Mouse (Mus musculus): ENCODE results near the gene Gm17349.
"Not testable (repeated sequence)": the region's sequence is repeated elsewhere in the genome, so short reads cannot be mapped to it uniquely, and the experiment has no call there.

Gene Gm17349

DNA sequence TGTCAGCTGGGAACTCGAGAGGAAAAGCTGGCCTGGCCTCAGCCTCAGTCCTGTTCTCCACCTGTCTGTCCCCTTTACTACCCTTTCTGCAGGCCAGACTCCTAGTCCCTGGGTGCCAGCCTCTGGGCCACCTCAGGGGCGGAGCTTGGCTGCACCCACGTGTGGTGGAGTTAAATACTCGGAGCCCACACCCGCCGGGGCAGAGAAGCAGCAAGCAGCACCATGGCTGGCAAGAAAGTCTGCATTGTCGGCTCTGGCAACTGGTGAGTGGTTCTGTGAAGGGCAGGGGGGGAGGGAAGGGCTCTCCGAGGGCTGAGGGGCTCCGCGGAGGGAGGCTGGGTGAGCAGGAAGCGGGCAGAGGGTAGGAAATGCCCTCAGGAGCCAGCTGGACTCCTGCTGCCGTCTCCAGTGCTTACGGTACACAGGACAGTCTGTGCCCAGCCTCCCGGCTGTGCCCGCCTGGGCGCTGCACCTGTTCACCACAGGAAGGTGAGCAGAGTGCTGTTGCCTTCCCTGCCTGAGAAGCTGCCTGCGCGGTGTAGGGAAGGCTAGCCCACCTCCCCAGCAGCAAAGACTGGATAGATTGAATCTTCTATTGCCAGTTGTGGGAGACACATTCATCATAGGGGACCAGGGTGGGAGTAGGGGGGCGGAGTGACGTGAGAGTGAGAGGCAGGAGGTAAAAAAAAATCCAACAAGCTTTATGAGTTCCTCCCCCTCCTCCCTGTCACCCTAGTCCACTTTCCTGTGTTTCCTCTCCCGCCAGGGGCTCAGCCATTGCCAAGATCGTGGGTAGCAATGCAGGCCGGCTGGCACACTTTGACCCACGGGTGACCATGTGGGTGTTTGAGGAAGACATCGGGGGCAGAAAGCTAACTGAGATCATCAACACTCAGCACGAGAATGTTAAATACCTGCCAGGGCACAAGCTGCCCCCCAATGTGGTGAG is 12.4 kb upstream of the Gm17349 start, which contains the start of gene Gpd1:
TSS of gene Gpd1 (plus strand) at position 130 of the 949 bp plus-strand sequence.
- DNase-seq = peak; percentile 83

DNA sequence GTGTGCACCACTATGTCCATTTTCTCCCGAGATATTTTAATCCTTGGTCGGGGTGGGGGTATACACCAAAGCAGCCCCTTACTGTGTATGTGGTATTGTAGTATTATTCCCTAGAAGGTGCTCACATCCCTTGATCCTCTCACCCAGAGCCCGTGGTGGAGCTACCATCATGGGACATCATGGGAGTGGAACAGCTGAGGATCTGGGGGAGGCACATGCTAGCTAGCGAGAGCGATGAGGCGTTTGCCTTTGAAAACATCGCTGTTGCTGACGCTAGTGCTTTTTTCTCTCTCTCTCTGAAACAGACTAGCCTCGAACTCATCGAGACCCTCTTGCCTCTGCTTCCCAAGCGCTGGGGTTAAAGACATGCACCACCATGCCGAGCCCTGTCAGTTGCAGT is 11.5 kb upstream of the Gm17349 start:
- no peak for DNase-seq

DNA sequence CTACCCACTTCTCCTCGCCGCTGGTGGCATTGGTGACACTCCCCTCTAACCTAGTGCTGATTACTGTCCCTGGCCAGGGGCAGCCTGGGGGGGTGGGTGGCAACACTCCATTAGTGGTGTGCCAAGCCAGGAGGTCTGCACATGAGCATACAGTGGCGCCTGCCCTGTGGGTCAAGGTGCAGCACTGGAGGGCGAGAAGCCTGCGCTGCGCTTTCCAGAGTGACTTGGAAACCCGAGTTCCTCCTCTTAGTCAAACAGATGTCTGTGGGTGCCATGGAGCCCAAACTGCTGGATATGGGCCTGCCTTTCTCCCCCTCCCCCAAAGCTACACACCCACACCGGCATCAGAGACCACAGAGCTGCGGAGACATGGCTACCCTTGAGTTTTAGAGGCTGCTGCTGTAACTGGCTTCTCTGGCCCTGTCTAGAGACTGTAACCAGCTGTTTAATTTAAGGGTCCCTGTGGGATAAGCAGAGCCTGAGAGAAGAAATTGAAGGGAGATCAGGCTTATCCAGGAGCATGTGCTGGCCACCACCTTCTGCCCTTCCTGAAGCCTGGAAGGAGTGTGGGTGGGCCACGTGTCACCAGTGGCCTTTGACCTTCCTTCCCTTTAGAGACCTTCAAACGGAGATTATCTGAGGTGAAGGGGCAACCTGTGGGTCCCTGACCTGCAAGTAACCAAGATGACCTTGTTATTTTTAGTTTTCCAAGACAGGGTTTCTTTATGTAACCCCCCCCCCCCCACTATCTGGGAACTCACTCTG is 10.9 kb upstream of the Gm17349 start:
- no peak for DNase-seq

DNA sequence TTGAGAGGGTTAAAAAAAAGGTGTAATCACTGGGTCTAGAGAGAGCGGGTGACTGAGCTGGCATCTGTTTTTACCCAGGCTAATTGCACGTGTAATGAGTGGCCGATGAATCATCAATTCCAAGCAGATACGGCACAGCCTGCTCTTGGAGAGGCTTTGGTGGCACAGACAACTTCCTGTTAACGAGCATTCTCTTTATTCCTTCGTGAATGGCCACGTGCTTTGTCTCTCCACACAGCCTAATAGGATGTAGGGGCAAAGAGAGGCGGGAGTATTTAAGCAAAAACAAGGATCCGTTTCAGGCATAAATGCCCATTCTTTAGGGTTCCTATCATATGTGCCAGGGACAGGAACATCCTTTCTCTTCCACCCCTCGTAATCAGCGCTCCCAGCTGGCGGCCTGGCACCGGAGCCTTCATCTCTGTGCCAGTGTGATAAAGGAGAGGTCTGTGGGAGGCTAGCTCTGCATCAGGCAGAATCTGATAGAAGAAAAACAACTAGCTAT is 10.1 kb upstream of the Gm17349 start:
- peak; percentile 85 for DNase-seq

DNA sequence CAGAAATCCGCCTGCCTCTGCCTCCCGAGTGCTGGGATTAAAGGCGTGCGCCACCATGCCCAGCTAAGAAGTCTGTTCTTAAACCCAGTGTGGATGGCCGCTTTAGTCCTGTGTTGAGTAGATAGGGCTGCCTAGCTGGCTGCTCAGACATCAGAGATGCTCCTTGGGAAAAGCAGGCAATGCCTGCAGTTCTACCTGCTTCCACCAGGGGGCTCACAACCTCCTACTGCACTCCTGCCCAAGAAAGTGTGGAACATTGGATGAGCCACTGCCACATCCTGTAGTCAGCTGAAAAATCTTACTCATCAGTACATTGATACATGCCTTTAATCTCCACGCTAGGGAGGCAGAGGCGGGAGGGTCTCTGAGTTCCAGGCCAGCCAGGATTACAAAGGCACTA is 9.6 kb upstream of the Gm17349 start:
- peak; percentile 92 for DNase-seq

DNA sequence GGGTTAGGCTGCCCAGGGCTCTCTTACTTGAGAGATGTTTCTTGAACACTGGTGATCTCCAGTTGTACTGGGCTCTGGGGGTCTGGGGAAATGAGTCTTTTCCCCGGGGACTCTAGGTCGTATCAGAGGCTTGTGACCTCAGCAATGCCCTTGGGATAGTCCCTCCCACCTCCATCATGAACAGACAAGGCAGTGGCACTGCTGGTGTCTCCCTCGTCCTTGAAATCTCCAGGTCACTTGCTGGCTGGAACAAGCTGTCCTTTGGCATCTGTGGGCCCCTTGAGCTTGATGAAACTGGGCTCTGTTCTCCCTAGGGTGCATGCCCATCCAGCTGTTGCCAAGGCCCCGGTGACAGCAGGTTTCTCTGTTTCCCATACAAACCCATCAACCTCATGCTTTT is 8.9 kb upstream of the Gm17349 start:
- DNase-seq = no peak

DNA sequence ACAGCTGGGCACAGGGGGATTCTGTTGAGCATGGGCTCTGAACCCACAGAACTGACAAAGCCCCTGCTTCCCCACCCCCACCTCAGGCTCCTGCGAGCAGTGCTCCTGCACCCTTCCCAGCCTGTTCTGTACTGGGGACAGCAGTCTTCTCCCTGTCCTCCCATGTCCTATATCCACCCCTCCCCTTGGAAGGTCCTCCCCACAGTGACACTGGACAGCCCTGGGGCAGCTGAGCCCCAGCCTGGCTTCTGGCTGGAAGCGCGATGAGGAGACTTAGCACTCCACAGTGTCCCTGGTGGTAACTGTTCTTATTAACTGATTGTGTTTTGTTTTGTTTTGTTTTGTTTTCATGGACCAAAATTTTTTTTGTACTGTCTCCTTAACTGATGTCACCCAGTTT is 8.3 kb upstream of the Gm17349 start:
- DNase-seq = no peak

DNA sequence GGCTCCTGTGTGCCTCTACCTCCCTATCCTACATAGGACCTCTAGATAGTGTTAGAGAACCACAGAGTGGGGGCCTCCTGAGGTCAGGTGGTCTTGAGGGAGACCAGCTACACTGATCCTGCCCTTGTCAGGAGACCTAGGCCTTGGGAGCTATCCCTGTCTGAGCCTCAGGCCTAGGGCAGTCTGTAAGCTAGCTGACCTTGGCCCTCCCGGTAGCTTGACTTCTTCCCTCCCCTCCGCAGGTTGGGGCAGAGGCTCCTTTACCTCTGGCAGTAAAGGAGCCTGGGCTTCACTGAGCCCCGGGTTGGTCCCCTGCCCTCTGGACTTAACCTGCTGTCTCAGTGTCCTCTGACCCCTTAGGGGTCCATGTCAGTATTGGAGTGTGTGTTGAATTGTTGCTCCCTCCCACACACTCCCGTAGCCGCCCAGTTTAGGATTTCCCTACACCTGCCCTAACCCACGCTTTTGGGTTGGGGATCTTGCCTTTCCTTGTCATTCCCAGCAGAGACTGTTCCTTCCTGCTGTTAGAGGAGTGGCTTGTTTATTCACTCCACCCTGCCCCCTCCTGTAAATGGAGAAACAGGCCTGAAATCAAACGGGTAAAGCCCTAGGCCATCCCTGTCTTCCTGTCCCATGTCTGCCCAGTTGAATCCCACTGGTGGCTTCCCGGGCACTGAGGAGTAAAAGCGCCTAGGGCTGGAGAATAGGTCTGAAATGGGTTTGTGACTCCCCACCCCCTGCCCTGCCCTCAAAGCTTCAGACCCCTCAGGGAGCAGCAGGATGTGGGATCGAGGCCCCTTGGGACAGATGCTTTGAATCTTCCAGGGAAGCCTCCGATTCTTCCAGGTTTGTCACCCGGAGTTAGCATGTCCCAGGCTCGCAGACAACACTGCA is 7.6 kb upstream of the Gm17349 start:
- no peak for DNase-seq

DNA sequence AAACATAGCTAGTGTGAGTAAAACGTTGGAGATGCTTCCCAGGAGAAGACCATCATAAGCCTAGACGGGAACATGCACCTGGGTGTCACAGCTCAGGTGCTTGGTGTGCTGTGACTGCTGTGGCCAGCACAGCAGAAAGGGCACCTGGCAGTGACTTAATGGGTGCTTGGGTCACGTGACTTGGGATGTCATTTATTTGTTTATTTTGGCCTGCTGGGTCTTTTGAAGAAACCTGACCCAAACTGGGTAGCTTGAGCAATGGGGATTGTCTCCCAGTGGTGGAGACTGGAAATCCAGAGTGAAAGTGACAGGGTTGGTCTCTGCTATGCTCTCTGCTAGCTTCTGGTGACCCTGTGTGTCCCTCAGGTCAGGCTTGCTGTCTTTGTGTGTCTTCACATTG is 6.2 kb upstream of the Gm17349 start:
- no peak for DNase-seq

DNA sequence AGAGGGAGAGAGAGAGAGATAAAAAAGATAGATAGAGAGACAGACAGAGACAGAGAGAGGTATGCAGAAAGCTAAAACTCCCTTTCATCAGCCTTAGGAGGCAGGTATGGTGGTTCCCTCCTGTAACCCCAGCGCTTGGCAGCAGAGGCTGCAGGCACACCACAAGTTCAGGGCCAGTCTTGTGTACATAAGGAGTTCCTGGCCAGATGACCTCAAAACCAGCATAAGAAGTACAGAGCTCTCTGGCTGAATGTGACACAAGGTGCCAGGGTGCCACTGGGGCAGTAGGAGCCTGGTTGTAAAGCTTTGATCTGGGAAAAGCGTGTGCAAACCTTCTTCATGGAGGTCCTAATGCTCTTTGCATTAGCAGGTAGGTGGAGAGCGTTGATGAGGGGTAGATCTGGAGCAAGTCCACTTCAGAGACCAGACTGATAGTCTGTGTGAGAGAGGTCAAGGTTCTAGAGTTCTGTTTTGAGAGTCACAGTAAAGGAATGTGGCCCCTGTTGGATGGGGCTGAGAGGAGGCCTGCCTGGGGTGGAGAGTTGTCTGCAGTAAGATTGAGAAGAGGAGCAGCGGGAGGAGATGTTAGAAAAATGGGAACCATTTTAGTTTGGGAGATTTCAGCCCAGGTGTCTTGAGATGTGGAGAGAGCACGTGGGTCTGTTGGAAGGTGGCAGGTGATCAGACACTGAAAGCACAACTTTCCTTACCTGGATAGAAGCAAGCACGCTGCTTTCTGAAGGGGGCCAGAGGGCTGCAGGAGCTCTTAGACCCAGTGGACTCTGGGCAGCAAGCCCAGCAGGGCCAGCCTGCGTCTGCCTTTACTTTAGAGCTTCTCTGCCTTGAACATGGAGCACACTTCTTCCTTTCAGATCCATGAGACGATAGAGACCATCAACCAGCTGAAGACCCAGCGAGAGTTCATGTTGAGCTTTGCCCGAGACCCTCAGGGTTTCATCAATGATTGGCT is 5.2 kb upstream of the Gm17349 start:
- DNase-seq = no peak

DNA sequence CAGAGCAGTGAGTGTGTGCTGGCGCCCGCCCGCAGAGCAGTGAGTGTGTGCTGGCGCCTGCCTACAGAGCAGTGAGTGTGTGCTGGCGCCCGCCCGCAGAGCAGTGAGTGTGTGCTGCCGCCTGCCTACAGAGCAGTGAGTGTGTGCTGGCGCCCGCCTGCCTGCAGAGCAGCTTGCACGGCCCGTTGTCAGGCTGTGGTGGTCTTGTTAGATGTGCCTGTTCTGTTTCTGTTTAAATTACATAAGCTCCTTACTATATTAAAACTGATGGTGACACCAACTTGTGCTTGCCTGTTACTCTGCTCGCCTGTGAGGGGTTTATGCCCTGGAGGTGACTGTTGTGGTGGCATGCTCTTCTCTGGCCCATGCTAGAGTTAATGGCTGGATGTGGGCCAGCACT is 2.9 kb upstream of the Gm17349 start:
- no peak for DNase-seq

DNA sequence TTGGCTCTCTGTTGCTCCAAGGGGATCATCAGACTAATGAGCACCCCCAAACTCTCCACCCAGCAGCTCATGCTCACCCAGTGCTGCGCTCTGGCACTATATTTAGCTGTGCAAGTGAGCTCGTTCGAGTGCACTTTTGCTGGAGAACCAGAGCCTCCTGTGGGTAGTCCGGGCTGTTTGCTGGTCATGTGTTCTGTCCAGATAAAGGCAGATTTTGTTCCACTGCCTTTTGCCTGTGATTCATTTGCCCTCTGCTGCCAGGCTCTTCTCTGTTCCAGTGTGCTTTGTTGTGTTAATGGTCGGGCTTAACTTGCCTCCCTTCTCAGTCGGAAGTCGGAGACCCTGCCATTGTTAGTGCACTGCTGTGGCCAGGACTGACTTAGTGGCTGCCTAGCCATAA is 409 bp downstream of the Gm17349 start:
- DNase-seq = no peak

DNA sequence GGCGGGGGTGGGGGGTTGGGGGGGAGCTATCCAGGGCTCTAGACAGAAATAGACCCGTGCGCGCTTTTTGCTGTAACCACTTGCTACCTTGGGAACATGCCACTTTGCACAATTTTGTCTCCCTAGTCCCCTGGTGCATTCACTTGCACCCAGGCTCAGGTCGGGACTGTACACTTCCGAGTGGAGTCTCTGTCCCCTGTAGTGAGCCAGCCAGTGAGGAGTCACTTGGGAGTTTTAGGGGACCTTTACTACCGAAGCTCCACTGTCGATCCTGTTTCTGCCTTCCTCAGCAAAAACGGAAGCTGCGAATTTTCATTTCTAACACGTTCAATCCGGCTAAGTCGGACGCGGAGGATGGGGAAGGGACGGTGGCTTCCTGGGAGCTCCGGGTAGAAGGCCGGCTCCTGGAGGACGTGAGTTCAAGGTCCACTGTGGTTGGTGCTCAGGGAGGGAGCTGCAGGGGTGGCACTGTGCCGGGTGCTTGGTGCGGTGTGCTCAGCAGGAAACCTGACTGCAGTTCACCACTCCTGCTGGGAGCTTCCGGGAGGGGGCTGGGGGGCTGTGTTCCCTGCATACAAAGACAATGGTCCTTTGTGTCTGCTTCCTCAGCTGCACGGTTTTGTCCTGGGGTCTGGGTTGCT is 1.1 kb downstream of the Gm17349 start:
- DNase-seq = peak; percentile 71

DNA sequence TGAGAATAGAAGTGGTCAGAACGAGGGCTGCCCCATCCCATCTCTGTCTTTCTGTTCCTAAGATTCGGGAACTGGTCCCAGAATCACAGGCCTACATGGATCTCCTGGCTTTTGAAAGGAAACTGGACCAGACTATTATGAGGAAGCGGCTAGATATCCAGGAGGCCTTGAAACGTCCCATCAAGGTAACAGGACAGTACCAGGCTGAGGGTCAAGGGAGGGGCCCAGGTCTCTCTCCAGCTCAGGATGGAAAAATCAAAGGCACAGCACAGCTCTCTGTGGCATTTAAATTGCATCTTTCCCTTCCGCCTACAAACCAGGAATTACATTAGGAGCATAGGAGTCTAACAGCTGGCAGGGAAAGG is 1.6 kb downstream of the Gm17349 start:
- DNase-seq = no peak

DNA sequence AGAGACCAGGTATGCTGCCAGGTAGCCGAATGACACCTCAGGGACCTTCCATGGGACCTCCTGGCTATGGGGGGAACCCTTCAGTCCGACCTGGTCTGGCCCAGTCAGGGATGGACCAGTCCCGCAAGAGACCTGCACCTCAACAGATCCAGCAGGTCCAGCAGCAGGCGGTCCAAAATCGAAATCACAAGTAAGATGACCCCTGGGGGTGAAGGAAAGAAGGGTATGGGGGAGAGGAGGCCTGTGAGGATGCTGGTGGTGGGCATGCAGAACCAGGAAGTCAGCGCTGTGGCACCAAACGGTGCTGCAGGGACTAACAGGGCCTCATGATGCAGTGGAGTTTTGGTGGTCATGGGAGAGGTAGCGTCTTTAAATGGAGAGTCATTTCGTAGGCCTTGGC is 2.2 kb downstream of the Gm17349 start:
- DNase-seq = no peak

DNA sequence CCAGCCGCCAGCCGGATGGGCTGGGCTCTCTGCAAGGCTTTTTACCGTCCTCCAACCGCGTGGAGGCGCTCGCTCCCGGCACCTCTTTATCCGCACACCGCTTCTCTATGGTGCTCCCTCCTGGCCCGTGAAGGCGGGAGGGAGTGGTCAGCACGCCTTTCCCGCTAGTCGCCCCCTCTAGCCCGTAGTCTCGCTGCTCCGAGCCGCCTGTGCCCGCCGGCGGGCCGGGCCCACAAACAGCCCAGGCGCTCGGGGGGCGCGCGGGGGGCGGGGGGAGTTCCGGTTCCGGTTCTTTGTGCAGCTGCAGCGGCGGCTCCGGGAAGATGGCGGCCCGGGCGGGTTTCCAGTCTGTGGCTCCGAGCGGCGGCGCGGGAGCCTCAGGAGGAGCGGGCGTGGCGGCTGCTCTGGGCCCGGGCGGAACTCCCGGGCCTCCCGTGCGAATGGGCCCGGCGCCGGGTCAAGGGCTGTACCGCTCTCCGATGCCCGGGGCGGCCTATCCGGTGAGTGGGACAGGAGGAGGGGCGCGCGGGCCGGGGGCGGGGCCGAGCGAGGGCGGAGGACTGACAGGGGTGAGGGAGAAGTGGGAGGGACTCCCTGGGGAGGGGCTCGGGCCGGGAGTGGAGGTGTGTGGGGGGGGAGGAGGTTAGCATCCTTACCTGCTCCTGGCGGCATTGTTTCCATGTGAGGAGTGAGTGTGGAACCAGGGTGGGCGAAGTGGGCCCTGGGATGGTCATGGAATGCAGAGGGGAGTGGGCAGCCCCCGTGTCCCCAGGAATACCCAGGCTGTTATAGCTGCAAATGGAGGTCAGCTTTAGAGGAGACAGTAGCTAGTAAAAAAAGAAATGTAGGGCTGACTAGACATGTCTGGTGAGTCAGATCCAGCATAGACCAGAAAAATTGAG is 3.0 kb downstream of the Gm17349 start, which contains the start of gene Smarcd1:
TSS of gene Smarcd1 (plus strand) at position 131 of the 902 bp plus-strand sequence.
- peak; percentile 96 for DNase-seq

DNA sequence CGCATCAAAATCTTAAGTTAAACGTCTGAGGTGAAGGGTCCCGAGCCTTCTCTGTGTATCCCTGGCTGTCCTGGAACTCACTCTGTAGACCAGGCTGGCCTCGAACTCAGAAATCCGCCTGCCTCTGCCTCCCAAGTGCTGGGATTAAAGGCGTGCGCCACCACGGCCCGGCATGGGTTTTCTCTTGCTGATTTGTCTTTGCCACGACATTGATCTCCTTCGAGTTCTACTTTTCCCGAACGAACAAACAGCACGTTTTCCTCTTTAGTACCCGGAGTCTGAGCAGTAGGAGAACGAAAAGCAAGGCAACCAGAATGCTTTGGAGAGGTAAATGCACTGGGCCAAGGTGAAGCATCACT is 3.7 kb downstream of the Gm17349 start:
- DNase-seq = not testable (repeated sequence)

DNA sequence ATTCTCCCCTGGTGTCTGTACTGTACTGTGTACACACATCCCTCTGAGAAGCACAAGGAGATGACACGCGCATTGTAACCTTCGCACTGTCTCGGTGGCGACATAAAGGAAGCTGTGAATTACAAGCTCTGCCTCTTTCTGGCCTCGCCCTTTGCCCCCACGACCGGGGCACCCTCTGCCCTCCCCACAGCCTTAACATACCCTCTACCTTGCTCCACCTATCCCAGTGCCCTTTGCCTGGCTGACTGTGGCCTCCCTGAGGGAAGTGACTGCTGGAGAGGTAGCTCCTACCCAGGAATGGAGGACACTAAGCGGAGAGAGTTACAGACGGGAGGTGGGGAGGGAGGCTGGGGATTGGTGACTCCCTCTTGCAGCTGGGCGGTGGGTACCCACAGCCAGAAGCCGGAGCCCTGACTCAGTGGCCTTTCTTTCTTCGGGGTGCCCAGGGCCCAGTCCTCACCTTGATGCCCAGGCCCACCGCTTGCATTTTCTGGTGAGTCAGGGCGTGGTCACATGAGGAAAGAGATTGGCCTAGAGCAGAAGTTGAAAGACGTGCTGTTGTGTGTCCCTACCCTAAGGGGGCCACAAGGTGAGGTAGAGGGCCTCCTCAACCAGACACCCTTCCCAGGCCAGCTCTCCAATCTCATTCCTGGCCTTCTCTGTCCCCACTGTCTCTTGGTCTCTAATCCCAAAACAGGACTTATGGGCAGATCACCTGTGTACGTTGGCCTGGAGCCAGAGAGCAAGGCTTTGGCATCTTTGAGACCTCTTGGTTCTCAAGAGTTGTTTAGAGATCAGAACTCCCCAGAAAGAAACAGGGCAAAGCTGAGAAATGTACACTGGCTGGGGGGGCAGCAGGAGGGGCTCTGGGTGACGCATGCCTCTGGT is 4.8 kb downstream of the Gm17349 start:
- DNase-seq = no peak

DNA sequence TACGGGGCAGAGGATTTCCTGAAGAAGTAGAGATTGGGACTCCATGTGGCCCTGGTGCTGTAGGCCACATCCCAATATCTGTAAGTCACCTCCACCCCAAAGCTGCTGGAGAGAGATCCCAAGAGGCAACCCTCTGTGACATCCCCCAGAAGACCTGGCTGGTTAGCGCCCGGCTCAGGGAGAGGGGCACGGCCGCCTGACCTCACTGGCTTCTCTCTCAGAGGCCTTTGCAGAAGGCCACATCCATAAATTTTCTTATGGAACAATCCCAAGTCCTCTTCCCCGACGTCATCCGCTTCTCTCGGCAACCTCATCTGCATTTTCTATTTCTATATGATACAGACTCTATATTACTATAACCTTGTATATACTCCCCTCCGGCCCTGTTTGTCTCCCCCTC is 5.6 kb downstream of the Gm17349 start:
- no peak for DNase-seq

Measured in right cerebral cortex, adult 18-20 months (tissue).